Mouse (Mus musculus) MEL (cell line): ENCODE results near the gene Nqo2. TPM values are rescaled to one million over a fixed set of nuclear protein-coding genes. Genes with fewer than 3 reads are reported as not detected.
A peak's percentile ranks its signal among the peaks of the same experiment; 100 is the strongest.

Experiments used
- DNase-seq: peaks from one replicate; pipeline ENCODE4 v3.0.0; 2011; ENCODE audit warnings: low read depth, low spot score
- H3K27ac ChIP-seq: 2 replicates; pipeline ENCODE4 v1.5.1; 2012; ENCODE audit warnings: low read depth, mild to moderate bottlenecking, control low read depth, low read length, moderate library complexity; ENCODE audit not compliant: control insufficient read depth
- H3K27me3 ChIP-seq, 2 experiments: fragments of 150-350 bp in 1 of 2; sonication (generic) in 1 of 2; 2 replicates each; pipeline ENCODE4 v1.6.1; 2012; ENCODE audit warnings: low read length in 2 of 2, mild to moderate bottlenecking in 2 of 2, improper control_type of control experiment in 1 of 2, moderate library complexity in 1 of 2; ENCODE audit not compliant: insufficient read depth in 2 of 2, control insufficient read depth in 1 of 2
- H3K36me3 ChIP-seq, 2 experiments: 2 replicates each; pipeline ENCODE4 v1.6.1; 2012 to 2014; ENCODE audit warnings: low read length in 2 of 2, improper control_type of control experiment in 1 of 2, inconsistent platforms in 1 of 2, mild to moderate bottlenecking in 1 of 2; ENCODE audit not compliant: insufficient read depth in 2 of 2, control insufficient read depth in 1 of 2
- H3K4me1 ChIP-seq, 2 experiments: fragments of 150-350 bp in 1 of 2; sonication (generic) in 1 of 2; 2 replicates each; pipeline ENCODE4 v1.6.1; 2012; ENCODE audit warnings: low read length in 2 of 2, improper control_type of control experiment in 1 of 2, mild to moderate bottlenecking in 1 of 2; ENCODE audit not compliant: insufficient read depth in 2 of 2, control insufficient read depth in 1 of 2
- H3K4me3 ChIP-seq, 2 experiments: fragments of 150-350 bp in 1 of 2; sonication (generic) in 1 of 2; 2 replicates each; pipeline ENCODE4 v1.5.1; 2012; ENCODE audit warnings: low read depth in 2 of 2, low read length in 2 of 2, mild to moderate bottlenecking in 2 of 2, moderate library complexity in 2 of 2, control low read depth in 1 of 2, improper control_type of control experiment in 1 of 2; ENCODE audit not compliant: control insufficient read depth in 1 of 2, insufficient read depth in 1 of 2
- H3K79me2 ChIP-seq: 2 replicates; pipeline ENCODE4 v1.6.1; 2012; ENCODE audit warnings: mild to moderate bottlenecking, low read length, moderate library complexity; ENCODE audit not compliant: control insufficient read depth, poor library complexity, insufficient read depth
- H3K9ac ChIP-seq: 2 replicates; pipeline ENCODE4 v1.6.1; 2012; ENCODE audit warnings: low read depth, mild to moderate bottlenecking, control low read depth, low read length, moderate library complexity; ENCODE audit not compliant: control insufficient read depth, poor library complexity, severe bottlenecking
- H3K9me3 ChIP-seq: fragments of 150-350 bp; sonication (generic); replicated peaks from 2 replicates; pipeline ENCODE4 v1.6.1; 2012; ENCODE audit warnings: mild to moderate bottlenecking, low read length, improper control_type of control experiment, moderate library complexity; ENCODE audit not compliant: insufficient read depth
- BHLHE40 ChIP-seq: IDR thresholded peaks from 2 replicates; pipeline ENCODE4 v1.6.1; 2012; ENCODE audit warnings: low read depth, mild to moderate bottlenecking, inconsistent platforms, low read length, improper control_type of control experiment, borderline replicate concordance
- CHD2 ChIP-seq: IDR thresholded peaks from 2 replicates; pipeline ENCODE4 v1.6.1; 2011; ENCODE audit warnings: low read length, improper control_type of control experiment
- CTCF ChIP-seq, 3 experiments: IDR thresholded peaks in 2 of 3; conservative IDR thresholded peaks in 1 of 3; 2 replicates each; pipeline ENCODE4 v1.5.1; 2011 to 2012; ENCODE audit warnings: low read length in 3 of 3, low read depth in 2 of 3, mild to moderate bottlenecking in 2 of 3, improper control_type of control experiment in 1 of 3, inconsistent platforms in 1 of 3, mixed read lengths in 1 of 3, moderate library complexity in 1 of 3; ENCODE audit not compliant: control insufficient read depth in 1 of 3, insufficient read depth in 1 of 3, poor library complexity in 1 of 3, severe bottlenecking in 1 of 3
- ELF1 ChIP-seq: IDR thresholded peaks from 2 replicates; pipeline ENCODE4 v1.6.1; 2014; ENCODE audit warnings: low read depth, mild to moderate bottlenecking, inconsistent platforms, low read length, improper control_type of control experiment, moderate library complexity
- EP300 ChIP-seq, 2 experiments: IDR thresholded peaks; 2 replicates each; pipeline ENCODE4 v1.6.1; 2011; ENCODE audit warnings: improper control_type of control experiment in 2 of 2, low read length in 2 of 2, low read depth in 1 of 2, mild to moderate bottlenecking in 1 of 2
- GABPA ChIP-seq: IDR thresholded peaks from 2 replicates; pipeline ENCODE4 v1.6.1; 2012; ENCODE audit warnings: low read depth, mild to moderate bottlenecking, inconsistent platforms, low read length, improper control_type of control experiment, moderate library complexity
- HCFC1 ChIP-seq: IDR thresholded peaks from 2 replicates; pipeline ENCODE4 v1.6.1; 2012; ENCODE audit warnings: low read depth, mild to moderate bottlenecking, inconsistent platforms, low read length, improper control_type of control experiment, moderate library complexity
- JUND ChIP-seq: IDR thresholded peaks from 2 replicates; pipeline ENCODE4 v1.6.1; 2011; ENCODE audit warnings: low read depth, mild to moderate bottlenecking, improper control_type of control experiment, low read length
- MAX ChIP-seq: IDR thresholded peaks from 2 replicates; pipeline ENCODE4 v1.6.1; 2011; ENCODE audit warnings: low read length, improper control_type of control experiment
- MAZ ChIP-seq: IDR thresholded peaks from 2 replicates; pipeline ENCODE4 v1.6.1; 2012; ENCODE audit warnings: low read depth, mild to moderate bottlenecking, inconsistent platforms, low read length, improper control_type of control experiment
- MEF2A ChIP-seq: IDR thresholded peaks from 2 replicates; pipeline ENCODE4 v1.6.1; 2014; ENCODE audit warnings: low read depth, mild to moderate bottlenecking, inconsistent platforms, low read length, improper control_type of control experiment; ENCODE audit not compliant: poor library complexity, insufficient replicate concordance, severe bottlenecking; ENCODE audit errors: extremely low read depth
- MXI1 ChIP-seq: IDR thresholded peaks from 2 replicates; pipeline ENCODE4 v1.6.1; 2011; ENCODE audit warnings: mild to moderate bottlenecking, low read depth, low read length, improper control_type of control experiment
- MYC ChIP-seq: IDR thresholded peaks from 2 replicates; pipeline ENCODE4 v1.6.1; 2011; ENCODE audit warnings: low read depth, mild to moderate bottlenecking, low read length, improper control_type of control experiment, moderate library complexity
- NELFE ChIP-seq: IDR thresholded peaks from 2 replicates; pipeline ENCODE4 v1.6.1; 2011; ENCODE audit warnings: low read depth, low read length, improper control_type of control experiment
- NRF1 ChIP-seq: IDR thresholded peaks from 2 replicates; pipeline ENCODE4 v1.6.1; 2014; ENCODE audit warnings: low read depth, mild to moderate bottlenecking, inconsistent platforms, low read length, improper control_type of control experiment, moderate library complexity; ENCODE audit not compliant: poor library complexity, insufficient read depth, severe bottlenecking
- POLR2A ChIP-seq, 2 experiments: IDR thresholded peaks; 2 replicates each; pipeline ENCODE4 v1.6.1; 2011 to 2012; ENCODE audit warnings: low read length in 2 of 2, mild to moderate bottlenecking in 2 of 2, control low read depth in 1 of 2, improper control_type of control experiment in 1 of 2, low read depth in 1 of 2, moderate library complexity in 1 of 2; ENCODE audit not compliant: control insufficient read depth in 1 of 2, insufficient read depth in 1 of 2, poor library complexity in 1 of 2
- POLR2AphosphoS5 ChIP-seq: IDR thresholded peaks from 2 replicates; pipeline ENCODE4 v1.6.1; 2012; ENCODE audit warnings: low read depth, borderline replicate concordance, mild to moderate bottlenecking, inconsistent platforms, low read length, moderate library complexity, mixed read lengths
- TAL1 ChIP-seq: IDR thresholded peaks from 2 replicates; pipeline ENCODE4 v1.6.1; 2012; ENCODE audit warnings: mild to moderate bottlenecking, inconsistent platforms, low read length, moderate library complexity, mixed read lengths
- TBP ChIP-seq: IDR thresholded peaks from 2 replicates; pipeline ENCODE4 v1.8.0; 2011; ENCODE audit warnings: low read depth, low read length, improper control_type of control experiment
- ZKSCAN1 ChIP-seq: IDR thresholded peaks from 2 replicates; pipeline ENCODE4 v1.6.1; 2012; ENCODE audit warnings: low read depth, mild to moderate bottlenecking, inconsistent platforms, low read length, improper control_type of control experiment, moderate library complexity
- polyA plus RNA-seq, 2 experiments: library from polyadenylated mRNA; stranded (reverse) in 1 of 2; unstranded in 1 of 2; fragments of >175 nt in 1 of 2; fragments of >200 nt in 1 of 2; gene quantifications; 2 replicates each; pipeline versions ENCODE4 v1.2.1 to v1.2.4; 2012; ENCODE audit warnings: low replicate concordance in 2 of 2, low read depth in 1 of 2; ENCODE audit not compliant: insufficient read length in 2 of 2, insufficient read depth in 1 of 2, missing spikeins in 1 of 2
- total RNA-seq: library from RNA; depleted of rRNA; stranded (reverse); fragments of 300-350 nt; gene quantifications from 2 replicates; pipeline ENCODE4 v1.2.3, GENCODE M21; 2012

Nqo2 gene
- total and polyA plus RNA-seq, 3 experiments, result 3.7 to 7.6 TPM; not detected in 1

- TF ChIP-seq TAL1 (peak; percentile 70), MAX (no peak), POLR2A (IDR thresholded peaks at IDR 0.05; ENCODE audit: control insufficient read depth in 1 of 2, insufficient read depth in 1 of 2, low read depth in 1 of 2, low read length in 2 of 2, poor library complexity in 1 of 2) (no peak)
These were observed 22.2 kb upstream of the Nqo2 start (continued) for GRCm38 (mm10) chr13:33942212-33942779.

GRCm38 (mm10) chr13:33951308-33952074 lies 13.0 kb upstream of the Nqo2 start:
- no peaks in the 10 kb centered on the region for H3K36me3 ChIP-seq
- no peaks in the 10 kb centered on the region for H3K79me2 ChIP-seq
- TF ChIP-seq CTCF (IDR thresholded peaks at IDR 0.05 in 2 of 3, conservative IDR thresholded peaks at IDR 0.05 in 1 of 3; ENCODE audit: control insufficient read depth in 1 of 3, insufficient read depth in 1 of 3, low read depth in 2 of 3, low read length in 3 of 3, poor library complexity in 1 of 3, severe bottlenecking in 1 of 3) (no peak), ELF1 (no peak), NELFE (no peak), MYC (no peak), CHD2 (no peak), HCFC1 (no peak), MAZ (no peak), GABPA (no peak), TAL1 (no peak), MEF2A (no peak), BHLHE40 (no peak), ZKSCAN1 (no peak), NRF1 (no peak)
- H3K9me3 ChIP-seq, result no peaks in the 10 kb centered on the region
- no peak for DNase-seq
- H3K4me1 ChIP-seq, result no peaks in the 10 kb centered on the region
- H3K27ac ChIP-seq, result no peak overlapping the region
- H3K9ac ChIP-seq, result no peak overlapping the region
- H3K27me3 ChIP-seq, result no peaks in the 10 kb centered on the region; a peak in 1 of 4 replicates
- H3K4me3 ChIP-seq, result no peak overlapping the region

GRCm38 (mm10) chr13:33952075-33952449 lies 12.4 kb upstream of the Nqo2 start:
- no peak for TF ChIP-seq MXI1
- TF ChIP-seq POLR2AphosphoS5, result no peak
- no peak for TF ChIP-seq NRF1
- no peak for TF ChIP-seq JUND
- TF ChIP-seq TBP, result no peak
- TF ChIP-seq ELF1, result no peak
- no peak for TF ChIP-seq EP300 (IDR thresholded peaks at IDR 0.05; ENCODE audit: low read depth in 1 of 2, low read length in 2 of 2)
- TF ChIP-seq NELFE, result no peak
- Histone ChIP-seq H3K9me3 (no peaks in the 10 kb centered on the region), H3K36me3 (no peaks in the 10 kb centered on the region), H3K4me1 (no peaks in the 10 kb centered on the region; a peak in 1 of 4 replicates), H3K27me3 (no peaks in the 10 kb centered on the region; a peak in 1 of 4 replicates), H3K79me2 (no peaks in the 10 kb centered on the region), H3K4me3 (no peak overlapping the region), H3K9ac (no peak overlapping the region), H3K27ac (no peak overlapping the region)
- no peak for DNase-seq
